Mouse (Mus musculus) adrenal gland, adult 18-20 months (tissue): ENCODE results near the gene Abca3. TPM values are rescaled to one million over a fixed set of nuclear protein-coding genes. Genes with fewer than 3 reads are reported as not detected.
"Not testable (repeated sequence)": the region's sequence is repeated elsewhere in the genome, so short reads cannot be mapped to it uniquely, and the experiment has no call there.

Experiments
- DNase-seq, 2 experiments: peaks; one replicate each; pipeline ENCODE4 v3.0.0; 2021 to 2022; ENCODE audit warnings: low spot score in 2 of 2
- microRNA-seq, 2 experiments: library from miRNA; unstranded; fragments of <30 nt; microRNA quantifications; one replicate each; pipeline ENCODE4 v1.2.0; 2021; ENCODE audit warnings: borderline number of aligned reads in 2 of 2
- total RNA-seq, 2 experiments: library from RNA; stranded (reverse); gene quantifications; 1 replicate in 1 of 2; 2 replicates in 1 of 2; pipeline ENCODE4 v1.2.3; 2021

The Abca3 gene
- total RNA-seq, 2 experiments from 2014 or later: 23.2 to 27.7 TPM

- no peak for DNase-seq
Measured at GRCm38 (mm10) chr17:24437016-24437415, 85.3 kb downstream of the Abca3 start.

GRCm38 (mm10) chr17:24440377-24440776, 88.6 kb downstream of the Abca3 start:
- no peak for DNase-seq

- no peak for DNase-seq
Measured at GRCm38 (mm10) chr17:24441148-24441547, 89.4 kb downstream of the Abca3 start.

GRCm38 (mm10) chr17:24442107-24442506, 90.4 kb downstream of the Abca3 start:
- DNase-seq: no peak

GRCm38 (mm10) chr17:24442632-24443155, 90.9 kb downstream of the Abca3 start, which contains the start of gene Dnase1l2:
Dnase1l2 (minus strand) TSS chr17:24443105.
- DNase-seq: no peak

- DNase-seq: no peak
Measured at GRCm38 (mm10) chr17:24443409-24443808, 91.7 kb downstream of the Abca3 start.

GRCm38 (mm10) chr17:24446590-24446989, 94.8 kb downstream of the Abca3 start:
- DNase-seq: no peak

GRCm38 (mm10) chr17:24449507-24449906, 97.8 kb downstream of the Abca3 start:
- DNase-seq: no peak

- no peak for DNase-seq
Measured at GRCm38 (mm10) chr17:24451220-24451619, 99.5 kb downstream of the Abca3 start.

GRCm38 (mm10) chr17:24453372-24453771, 101.6 kb downstream of the Abca3 start:
- no peak for DNase-seq

GRCm38 (mm10) chr17:24454218-24454755, 102.5 kb downstream of the Abca3 start:
- no peak for DNase-seq

- DNase-seq: peak; percentile 98
Measured at GRCm38 (mm10) chr17:24454756-24455522, 103.2 kb downstream of the Abca3 start.

- not testable (repeated sequence) for DNase-seq
Measured at GRCm38 (mm10) chr17:24455523-24456206, 103.9 kb downstream of the Abca3 start.

Small RNAs within 50 kb of the gene (microRNA-seq; reads per million reads assigned to microRNA genes)
- 0 reads per million in 2 experiments for gene Gm24427

Other genes starting within 250 kb of the Abca3 start
- gene Pdpk1, start 201.0 kb upstream of the Abca3 start, total RNA-seq: 10 to 100 TPM; 54.4 to 57.5 TPM
- 10 to 100 TPM; 23.8 to 29.2 TPM for gene Amdhd2, start 188.2 kb upstream of the Abca3 start, total RNA-seq
- gene Atp6v0c, start 182.2 kb upstream of the Abca3 start, total RNA-seq: 100 to 1,000 TPM; 434 to 484 TPM
- gene Tbc1d24, start 146.4 kb upstream of the Abca3 start, total RNA-seq: 10 to 100 TPM; 11.0 to 14.3 TPM
- gene Ntn3, start 142.4 kb upstream of the Abca3 start, total RNA-seq: 1 to 10 TPM; 1.5 to 2.1 TPM
- gene Tedc2, start 131.1 kb upstream of the Abca3 start, total RNA-seq: 1 to 10 TPM; 3.5 to 7.1 TPM
- gene Ccnf, start 100.5 kb upstream of the Abca3 start, total RNA-seq: 1 to 10 TPM; 2.2 to 2.3 TPM
- gene Abca17, start 882 bp upstream of the Abca3 start, total RNA-seq: under 1 TPM in 1 of 2 experiments, not detected in 1; 0.10 TPM
- 10 to 100 TPM; 61.1 to 82.0 TPM for gene Rnps1, start 62.6 kb downstream of the Abca3 start, total RNA-seq
- gene Eci1, start 74.7 kb downstream of the Abca3 start, total RNA-seq: 100 to 1,000 TPM; 249 to 330 TPM
- 1 to 10 TPM; 2.8 to 4.0 TPM for gene Dnase1l2, start 91.2 kb downstream of the Abca3 start, total RNA-seq
- 10 to 100 TPM; 21.9 to 23.1 TPM for gene E4f1, start 118.4 kb downstream of the Abca3 start, total RNA-seq
- 10 to 100 TPM; 85.8 to 86.4 TPM for gene Pgp, start 118.4 kb downstream of the Abca3 start, total RNA-seq
- gene Bricd5, start 121.9 kb downstream of the Abca3 start, total RNA-seq: under 1 TPM; 0.42 to 0.53 TPM
- gene Mlst8, start 127.1 kb downstream of the Abca3 start, total RNA-seq: 10 to 100 TPM; 24.6 to 26.5 TPM
- gene Caskin1, start 136.7 kb downstream of the Abca3 start, total RNA-seq: 10 to 100 TPM; 16.0 to 31.5 TPM
- 100 to 1,000 TPM; 101 to 105 TPM for gene Traf7, start 176.0 kb downstream of the Abca3 start, total RNA-seq
- 1 to 10 TPM; 1.5 to 2.0 TPM for gene Rab26, start 182.3 kb downstream of the Abca3 start, total RNA-seq
- 10 to 100 TPM; 37.9 to 38.2 TPM for gene Pkd1, start 197.9 kb downstream of the Abca3 start, total RNA-seq